Mouse (Mus musculus) megakaryocyte, embryonic 14.5 days (primary cell): ENCODE results near the gene Ccdc50.

ENCODE experiments used
- FLI1 ChIP-seq: IDR thresholded peaks from 2 replicates; pipeline ENCODE4 v1.6.1; 2012; ENCODE audit warnings: low read length, inconsistent platforms, mixed read lengths
- GATA1 ChIP-seq: IDR thresholded peaks from 3 replicates; pipeline ENCODE4 v1.6.1; 2012; ENCODE audit warnings: mixed read lengths, low read length, inconsistent platforms, borderline replicate concordance

DNA sequence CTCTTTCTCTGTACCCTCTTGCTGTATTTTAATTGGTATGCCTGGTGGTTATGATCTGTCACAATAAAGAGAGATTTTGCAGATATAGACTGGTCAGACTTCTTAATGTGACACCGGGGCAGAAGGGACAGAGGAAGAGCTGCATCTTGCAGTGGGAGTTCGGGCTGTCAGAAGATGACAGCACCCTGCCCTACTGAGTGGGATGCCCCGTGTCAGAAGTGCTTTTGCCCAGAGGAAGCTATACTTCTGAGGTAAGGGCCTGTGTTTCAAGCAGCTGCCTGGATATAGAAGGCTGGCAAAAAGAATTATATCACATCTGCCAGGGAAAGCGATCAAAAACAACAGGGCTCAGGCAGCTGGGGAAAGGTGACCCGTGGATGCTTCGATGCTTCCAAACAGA lies 82.7 kb downstream of the Ccdc50 start:
- TF ChIP-seq GATA1 (no peak), FLI1 (no peak)
